8 mouse cellular contexts compared by ENCODE assay signal in genomic region chr2:45112891-45113683, GRCm38 (mm10). TPM values are rescaled to one million over a fixed set of nuclear protein-coding genes. Genes with fewer than 3 reads are reported as not detected.
DNase-seq lines count a peak whose midpoint lies in the region; ATAC-seq and TF ChIP-seq lines count a peak whose summit lies in the region.

No protein-coding gene starts in this region.

- peak overlapping the region; percentile 48 for H3K9ac ChIP-seq in intestine, postnatal 0 days (ENCODE audit: low read depth, low read length)
- H3K9ac ChIP-seq in liver, embryonic 14.5 days (replicated peaks) = peak overlapping the region; percentile 99

- no peaks in the 10 kb centered on the region for H3K9me3 ChIP-seq in intestine, postnatal 0 days (ENCODE audit: control insufficient read depth)
- no peaks in the 10 kb centered on the region for H3K9me3 ChIP-seq in liver, embryonic 14.5 days (ENCODE audit: control insufficient read depth, low read length)

- WGBS in intestine, postnatal 0 days = 4% methylated on average over 23 of the region's 25 CpGs
- WGBS in liver, embryonic 14.5 days (ENCODE audit: insufficient replicate concordance) = 3% methylated on average over 24 of the region's 25 CpGs

- peak; percentile 58 for TF ChIP-seq CTCF in intestine, postnatal 0 days (IDR thresholded peaks at IDR 0.05; ENCODE audit: low read depth)
- TF ChIP-seq CTCF in liver, embryonic 14.5 days (IDR thresholded peaks at IDR 0.05; ENCODE audit: low read depth) = peak; percentile 75

- TF ChIP-seq EP300 in liver, embryonic 14.5 days (IDR thresholded peaks at IDR 0.05; ENCODE audit: low read depth) = 0 out of 2 replicates have a peak, but pooled peaks have one; percentile 8

- peak overlapping the region; percentile 42 for H3K4me2 ChIP-seq in intestine, postnatal 0 days (replicated peaks; ENCODE audit: low read depth)
- H3K4me2 ChIP-seq in liver, embryonic 14.5 days (ENCODE audit: low read depth) = peak overlapping the region; percentile 100
- peak overlapping the region; percentile 98 for H3K4me2 ChIP-seq in myocyte (ENCODE audit: low read depth)

- H3K4me3 ChIP-seq in brown adipose tissue, adult 24 weeks (ENCODE audit: insufficient read depth, low read depth, low read length) = peak overlapping the region; percentile 64
- peak overlapping the region; percentile 61 for H3K4me3 ChIP-seq in intestine, postnatal 0 days (ENCODE audit: low read depth, low read length)
- peak overlapping the region; percentile 75 to 98 for H3K4me3 ChIP-seq in liver, embryonic 14.5 days (ENCODE audit: insufficient read depth in 1 of 2, low read depth in 2 of 2, low read length in 2 of 2)
- peak overlapping the region; percentile 87 for H3K4me3 ChIP-seq in myocyte

- peaks cover 72% of the 10 kb centered on the region for H3K27me3 ChIP-seq in intestine, postnatal 0 days (replicated peaks; ENCODE audit: control insufficient read depth, insufficient read depth, low read length)
- H3K27me3 ChIP-seq in liver, embryonic 14.5 days (ENCODE audit: control insufficient read depth, insufficient read depth, low read length) = no peaks in the 10 kb centered on the region; the same call in 1 of the 2 replicates
- no peaks in the 10 kb centered on the region for H3K27me3 ChIP-seq in myocyte (ENCODE audit: control insufficient read depth, insufficient read depth, insufficient read length)

- no peak for DNase-seq in frontal cortex, postnatal 14 days (ENCODE audit: low spot score in 2 of 2)
- DNase-seq in gastrocnemius, postnatal 36 days = peak; percentile 36 to 55
- DNase-seq in liver, embryonic 14.5 days (ENCODE audit: low read depth in 3 of 3, low spot score in 3 of 3) = no peak
- DNase-seq in thymus, postnatal 14 days = peak; percentile 34

- H3K79me2 ChIP-seq in myocyte (ENCODE audit: control insufficient read depth, insufficient read depth) = peaks cover 46% of the 10 kb centered on the region

- no peaks in the 10 kb centered on the region for H3K36me3 ChIP-seq in intestine, postnatal 0 days (ENCODE audit: control insufficient read depth, insufficient read depth)
- H3K36me3 ChIP-seq in liver, embryonic 14.5 days (replicated peaks; ENCODE audit: control insufficient read depth, insufficient read depth, low read depth) = no peaks in the 10 kb centered on the region
- H3K36me3 ChIP-seq in myocyte (ENCODE audit: control insufficient read depth, insufficient read depth) = no peaks in the 10 kb centered on the region

- no peaks in the 10 kb centered on the region for H3K4me1 ChIP-seq in brown adipose tissue, adult 24 weeks (ENCODE audit: control insufficient read depth, insufficient read depth, insufficient read length, low read length)
- H3K4me1 ChIP-seq in intestine, postnatal 0 days (replicated peaks; ENCODE audit: control insufficient read depth, insufficient read depth, low read length) = no peaks in the 10 kb centered on the region
- peaks cover 7 to 12% of the 10 kb centered on the region in 2 experiments for H3K4me1 ChIP-seq in liver, embryonic 14.5 days (replicated peaks; ENCODE audit: control insufficient read depth in 2 of 2, insufficient read depth in 2 of 2, low read length in 1 of 2)

- no peak overlapping the region for H3ac ChIP-seq in myocyte (ENCODE audit: control insufficient read depth, insufficient read length)

- peak overlapping the region; percentile 95 for H3K27ac ChIP-seq in brown adipose tissue, adult 24 weeks (replicated peaks; ENCODE audit: low read depth, low read length)
- H3K27ac ChIP-seq in intestine, postnatal 0 days (ENCODE audit: low read depth, low read length) = peak overlapping the region; percentile 70
- peak overlapping the region; percentile 89 for H3K27ac ChIP-seq in liver, embryonic 14.5 days

- peak; percentile 17 for TF ChIP-seq POLR2A in myocyte (IDR thresholded peaks at IDR 0.05; ENCODE audit: insufficient read length, low read depth)

- peak; percentile 10; the same call in 1 of the 2 replicates for ATAC-seq in frontal cortex, adult (ENCODE audit: low TSS enrichment)
- no peak for ATAC-seq in intestine, postnatal 0 days
- no peak for ATAC-seq in liver, embryonic 14.5 days (ENCODE audit: insufficient read depth)

- intact Hi-C loops in gastrocnemius, postnatal 36 days (cut with DNase I) = loop anchor here (5.0 to 10.0 kb wide), 2 partner anchors 541 to 968 kb away; no protein-coding TSS in a partner anchor

TF ChIP-seq in myocyte, 11 proteins besides CTCF, POLR2A, EP300 and RAD21:
- TF ChIP-seq MYOG (IDR thresholded peaks at IDR 0.05; ENCODE audit: control insufficient read depth in 1 of 3, insufficient read depth in 1 of 3, insufficient read length in 2 of 3, low read depth in 2 of 3) (no peak), USF1 (IDR thresholded peaks at IDR 0.05; ENCODE audit: low read depth) (no peak), CEBPB (IDR thresholded peaks at IDR 0.05; ENCODE audit: insufficient read depth, poor library complexity, severe bottlenecking) (no peak), TCF12 (IDR thresholded peaks at IDR 0.05; ENCODE audit: insufficient read depth, poor library complexity, severe bottlenecking) (no peak), REST (IDR thresholded peaks at IDR 0.05; ENCODE audit: insufficient read depth, insufficient read length) (no peak), MAX (IDR thresholded peaks at IDR 0.05; ENCODE audit: low read depth) (no peak), TCF3 (IDR thresholded peaks at IDR 0.05; ENCODE audit: insufficient read length, low read depth) (no peak), E2F4 (IDR thresholded peaks at IDR 0.05; ENCODE audit: insufficient read depth) (no peak)
TF ChIP-seq in myocyte: peak in this region for 0.

RNA-seq across cellular contexts. Expression of gene Zeb2, which starts 4.1 kb away (rescaled TPM):
- 51.2 and 53.0 TPM in 2 replicates for polyA plus RNA-seq in brown adipose tissue, adult 24 weeks (2012; ENCODE audit: insufficient read depth, insufficient read length, missing spikeins)
- 10 to 100 TPM; 29.1 to 30.4 TPM for total RNA-seq in gastrocnemius, postnatal 36 days (2021)
- 13.1 and 14.2 TPM in 2 replicates for polyA plus RNA-seq in intestine, postnatal 0 days (2015; fragmentation: Nextera tagmentation; extraction: Ambion mirVana)
- 3.9 and 5.7 TPM in 2 replicates for polyA plus RNA-seq in liver, embryonic 14.5 days (2012; rRNA removed)
- polyA plus RNA-seq in liver, embryonic 14.5 days (2014; fragmentation: Nextera tagmentation; extraction: Ambion mirVana) = 9.9 and 11.4 TPM in 2 replicates
- 10.8 TPM for polyA plus RNA-seq in myocyte (2012; fragmentation: generic; extraction: Trizol)

Comparison
In these comparisons a context has a peak if more than half of its experiments do, and no peak if none do; other contexts are left out.
1. DNase-seq: peak in gastrocnemius, postnatal 36 days (2 of 2) and thymus, postnatal 14 days (single experiment); none in frontal cortex, postnatal 14 days (0 of 2) and liver, embryonic 14.5 days (0 of 3).
2. H3K4me2 ChIP-seq: peak in every context shown above with its lines; median percentile 100 in liver, embryonic 14.5 days; 98 in myocyte; 42 in intestine, postnatal 0 days.
3. Peak in every context shown above with its lines, with median percentiles within 50 percentile points of each other: H3K27ac ChIP-seq and H3K4me3 ChIP-seq.